Mouse (Mus musculus) neural tube, embryonic 13.5 days (tissue): ENCODE measurements around the gene C1qb. TPM values are rescaled to one million over a fixed set of nuclear protein-coding genes. Genes with fewer than 3 reads are reported as not detected.

Source experiments
- ATAC-seq: fragments of 200-750 bp; cut with Nextera tagmentation; 2 replicates; pipeline ENCODE4 v1.8.0; 2017; ENCODE audit warnings: low read depth, mild to moderate bottlenecking, moderate TSS enrichment, moderate library complexity
- H3K27ac ChIP-seq: fragments of 300-500 bp; sonication (generic); replicated peaks from 2 replicates; pipeline ENCODE4 v1.5.1; 2015; ENCODE audit warnings: moderate library complexity, mild to moderate bottlenecking, inconsistent platforms
- H3K27me3 ChIP-seq: fragments of 300-500 bp; sonication (generic); 2 replicates; pipeline ENCODE4 v1.6.1; 2015; ENCODE audit warnings: mild to moderate bottlenecking, inconsistent platforms
- H3K36me3 ChIP-seq: fragments of 300-500 bp; sonication (generic); 2 replicates; pipeline ENCODE4 v1.6.1; 2015; ENCODE audit warnings: mild to moderate bottlenecking, inconsistent platforms
- H3K4me1 ChIP-seq: fragments of 300-500 bp; sonication (generic); replicated peaks from 2 replicates; pipeline ENCODE4 v1.6.1; 2015; ENCODE audit warnings: inconsistent platforms
- H3K4me2 ChIP-seq: fragments of 300-500 bp; sonication (generic); 2 replicates; pipeline ENCODE4 v1.6.1; 2015; ENCODE audit warnings: inconsistent platforms, mild to moderate bottlenecking, moderate library complexity
- H3K4me3 ChIP-seq: fragments of 300-500 bp; sonication (generic); 2 replicates; pipeline ENCODE4 v1.5.1; 2015; ENCODE audit warnings: mild to moderate bottlenecking, inconsistent platforms
- H3K9ac ChIP-seq: fragments of 300-500 bp; sonication (generic); 2 replicates; pipeline ENCODE4 v1.6.1; 2015; ENCODE audit warnings: moderate library complexity, mild to moderate bottlenecking, inconsistent platforms
- H3K9me3 ChIP-seq: fragments of 300-500 bp; sonication (generic); 2 replicates; pipeline ENCODE4 v1.6.1; 2016; ENCODE audit warnings: inconsistent platforms
- WGBS: fragments of 180-500 bp; shearing (Covaris S2); methylation state at CpG from one replicate; pipeline ENCODE4 v1.1.7; 2015; 5-methylcytosine and 5-hydroxymethylcytosine counted together
- polyA plus RNA-seq: library from polyadenylated mRNA; unstranded; fragments of >200 nt; fragmentation: Nextera tagmentation; extraction: Ambion mirVana; gene quantifications from 2 replicates; pipeline ENCODE4 v1.2.1, GENCODE M21; 2015

C1qb gene
- polyA plus RNA-seq, 1 experiment from 2014 or later, result 50.5 TPM

DNA sequence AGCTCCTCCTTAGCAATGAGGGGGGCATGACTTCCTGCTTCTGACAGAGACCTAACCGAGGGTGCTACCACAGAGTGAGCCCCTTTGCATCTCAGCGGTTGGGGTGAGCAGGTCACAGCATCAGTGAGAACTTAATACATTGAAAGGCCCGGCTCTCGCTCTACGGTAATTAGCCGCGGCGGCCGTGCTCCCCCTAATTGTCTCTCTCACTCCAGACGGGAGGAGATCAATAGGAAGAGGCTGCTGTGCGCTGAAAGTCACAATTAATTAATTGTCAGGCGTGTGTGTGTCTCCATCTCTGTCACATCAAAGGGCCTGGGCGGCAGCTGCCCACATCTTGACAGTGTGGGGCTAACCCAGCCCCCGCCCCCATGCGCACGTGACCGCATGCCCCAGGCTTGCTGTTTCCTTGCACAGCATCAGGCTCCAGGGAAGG lies 25.2 kb upstream of the C1qb start:
- no peak overlapping the region for H3K4me3 ChIP-seq
- peaks cover 45% of the 10 kb centered on the region for H3K27me3 ChIP-seq
- WGBS, result 2% methylated on average over 17 of the region's 17 CpGs

DNA sequence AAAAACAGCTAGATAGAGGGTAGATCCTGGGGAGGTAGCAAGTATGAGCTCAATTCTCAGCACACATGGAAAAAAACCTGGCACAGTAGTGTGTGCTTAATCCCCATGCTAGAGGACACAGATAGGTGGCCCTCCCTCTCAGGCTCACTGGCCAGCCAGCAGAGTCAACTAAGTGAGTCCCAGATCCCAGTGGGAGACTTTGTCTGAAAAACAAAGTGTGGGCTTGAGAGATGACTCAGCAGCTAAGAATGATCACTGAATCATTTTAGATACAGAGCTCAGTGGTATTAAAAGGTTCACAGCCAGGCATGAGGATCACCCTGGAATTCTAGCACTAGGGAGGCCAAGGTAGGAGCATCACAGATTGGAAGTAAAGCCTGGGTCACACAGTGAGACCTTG lies 21.8 kb upstream of the C1qb start:
- ATAC-seq, result no peak
- no peaks in the 10 kb centered on the region for H3K9me3 ChIP-seq
- peaks cover 35% of the 10 kb centered on the region for H3K4me1 ChIP-seq
- no peaks in the 10 kb centered on the region for H3K36me3 ChIP-seq
- H3K27me3 ChIP-seq, result peaks cover 72% of the 10 kb centered on the region
- no peak overlapping the region for H3K9ac ChIP-seq
- no peak overlapping the region for H3K27ac ChIP-seq
- H3K4me3 ChIP-seq, result no peak overlapping the region
- no peak overlapping the region for H3K4me2 ChIP-seq

More for the DNA sequence above, 25.2 kb upstream of the C1qb start:
- H3K4me2 ChIP-seq, result peak overlapping the region; percentile 38
- 0 out of 2 replicates have a peak overlapping the region, but pooled peaks have one; percentile 34 for H3K9ac ChIP-seq
- peaks cover 28% of the 10 kb centered on the region for H3K4me1 ChIP-seq
- 0 out of 2 replicates have a peak overlapping the region, but pooled peaks have one; percentile 13 for H3K27ac ChIP-seq
- peak; percentile 62 for ATAC-seq
- no peaks in the 10 kb centered on the region for H3K36me3 ChIP-seq
- H3K9me3 ChIP-seq, result no peaks in the 10 kb centered on the region

DNA sequence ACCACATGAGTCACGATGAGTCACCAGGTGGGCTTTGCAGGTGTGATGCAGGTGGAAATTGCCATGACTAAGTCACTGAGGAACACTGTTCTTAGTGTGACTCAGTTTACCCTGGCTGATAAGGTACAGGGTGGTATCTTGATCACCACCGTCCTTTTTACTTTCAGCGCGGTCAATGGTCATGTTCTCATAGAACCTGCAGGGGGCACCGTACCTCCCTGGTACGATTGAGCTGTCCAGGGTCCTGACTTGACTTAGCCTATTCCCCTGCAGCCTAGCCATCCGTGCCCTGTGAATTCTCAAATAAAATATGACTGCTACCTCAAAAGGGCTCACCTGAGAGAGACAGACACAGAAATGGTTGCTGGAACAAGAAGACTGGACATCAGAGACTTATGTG lies 21.0 kb upstream of the C1qb start:
- no peaks in the 10 kb centered on the region for H3K36me3 ChIP-seq
- H3K4me3 ChIP-seq, result no peak overlapping the region
- H3K27ac ChIP-seq, result no peak overlapping the region
- H3K9me3 ChIP-seq, result no peaks in the 10 kb centered on the region
- H3K4me1 ChIP-seq, result peaks cover 27% of the 10 kb centered on the region
- ATAC-seq, result no peak
- WGBS, result 10% methylated on average over 7 of the region's 7 CpGs
- no peak overlapping the region for H3K9ac ChIP-seq
- no peak overlapping the region for H3K4me2 ChIP-seq
- H3K27me3 ChIP-seq, result peaks cover 76% of the 10 kb centered on the region

GRCm38 (mm10) chr4:136904767-136905539 lies 19.0 kb upstream of the C1qb start:
- H3K9me3 ChIP-seq, result no peaks in the 10 kb centered on the region
- H3K4me1 ChIP-seq, result peaks cover 12% of the 10 kb centered on the region
- H3K9ac ChIP-seq, result no peak overlapping the region
- ATAC-seq, result peak; percentile 66; the same call in 1 of the 2 replicates
- H3K4me2 ChIP-seq, result peak overlapping the region; percentile 39
- H3K27ac ChIP-seq, result no peak overlapping the region
- H3K4me3 ChIP-seq, result 0 out of 2 replicates have a peak overlapping the region, but pooled peaks have one; percentile 4
- no peaks in the 10 kb centered on the region for H3K36me3 ChIP-seq
- peaks cover 58% of the 10 kb centered on the region for H3K27me3 ChIP-seq
- 3% methylated on average over 23 of the region's 23 CpGs for WGBS

DNA sequence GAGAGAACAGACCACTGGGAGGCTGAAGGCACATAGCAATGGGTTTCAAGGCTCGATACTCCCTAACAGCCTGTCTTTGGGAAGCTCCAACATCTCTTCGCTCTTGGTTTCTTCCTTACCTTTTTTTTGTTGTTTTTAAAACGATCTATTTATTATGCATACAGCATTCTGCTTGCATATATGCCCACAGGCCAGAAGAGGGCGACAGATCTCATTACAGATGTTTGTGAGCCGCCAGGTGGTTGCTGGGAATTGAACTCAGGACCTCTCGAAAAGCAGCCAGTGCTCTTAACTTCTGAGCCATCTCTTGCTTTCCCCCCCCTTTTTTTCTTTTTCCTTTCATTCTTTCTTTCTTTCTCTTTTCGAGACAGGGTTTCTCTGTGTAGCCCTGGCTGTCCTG lies 13.2 kb upstream of the C1qb start:
- Histone ChIP-seq H3K9me3 (no peaks in the 10 kb centered on the region), H3K4me1 (peaks cover 9% of the 10 kb centered on the region), H3K27me3 (peaks cover 46% of the 10 kb centered on the region), H3K4me2 (no peak overlapping the region), H3K27ac (no peak overlapping the region), H3K4me3 (no peak overlapping the region), H3K9ac (no peak overlapping the region), H3K36me3 (no peaks in the 10 kb centered on the region)
- 64% methylated on average over 7 of the region's 7 CpGs for WGBS
- no peak for ATAC-seq

- WGBS, result 83% methylated on average over 9 of the region's 9 CpGs
- no peak within 1 kb of the TSS for H3K4me3 ChIP-seq
- H3K4me1 ChIP-seq, result peaks cover 9% of the 10 kb centered on the region
- no peak within 1 kb of the TSS for H3K27ac ChIP-seq
- ATAC-seq, result no peak
- peaks cover 42% of the 10 kb centered on the region for H3K27me3 ChIP-seq
- H3K4me2 ChIP-seq, result no peak within 1 kb of the TSS
- no peaks in the 10 kb centered on the region for H3K9me3 ChIP-seq
- H3K36me3 ChIP-seq, result no peaks in the 10 kb centered on the region
- H3K9ac ChIP-seq, result no peak within 1 kb of the TSS
These were observed 12.7 kb upstream of the C1qb start, which contains the start of gene C1qa for GRCm38 (mm10) chr4:136898637-136899036. Gene C1qa, minus strand, starts transcription at chr4:136898803.

- Histone ChIP-seq H3K4me3 (no peak overlapping the region), H3K9ac (no peak overlapping the region), H3K4me2 (no peak overlapping the region), H3K27ac (no peak overlapping the region), H3K27me3 (peaks cover 43% of the 10 kb centered on the region), H3K36me3 (no peaks in the 10 kb centered on the region), H3K9me3 (no peaks in the 10 kb centered on the region), H3K4me1 (peaks cover 9% of the 10 kb centered on the region)
- WGBS, result 56% methylated on average over 9 of the region's 9 CpGs
- ATAC-seq, result no peak
These were observed 12.2 kb upstream of the C1qb start for GRCm38 (mm10) chr4:136898084-136898598.

DNA sequence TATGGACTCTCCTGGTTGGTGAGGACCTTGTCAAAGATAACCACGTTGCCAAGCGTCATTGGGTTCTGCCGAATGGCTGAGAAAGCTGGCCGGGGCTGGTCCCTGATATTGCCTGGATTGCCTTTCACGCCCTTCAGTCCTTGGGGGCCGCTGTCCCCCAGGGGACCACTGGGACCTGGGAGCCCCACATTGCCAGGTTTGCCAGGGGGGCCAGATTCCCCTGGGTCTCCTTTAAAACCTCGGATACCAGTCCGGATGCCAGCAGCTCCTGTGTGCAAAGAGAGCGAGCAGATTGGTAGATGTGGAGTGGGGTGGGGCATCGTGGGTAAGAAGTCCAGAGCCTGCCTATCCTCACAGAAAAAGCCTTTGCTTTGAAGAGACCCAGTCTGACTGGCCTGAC lies 10.5 kb upstream of the C1qb start:
- H3K4me3 ChIP-seq, result no peak overlapping the region
- no peak for ATAC-seq
- H3K36me3 ChIP-seq, result no peaks in the 10 kb centered on the region
- no peaks in the 10 kb centered on the region for H3K9me3 ChIP-seq
- H3K9ac ChIP-seq, result no peak overlapping the region
- peaks cover 49% of the 10 kb centered on the region for H3K27me3 ChIP-seq
- H3K4me2 ChIP-seq, result peak overlapping the region; percentile 25; the same call in 1 of the 2 replicates
- H3K27ac ChIP-seq, result no peak overlapping the region
- peaks cover 9% of the 10 kb centered on the region for H3K4me1 ChIP-seq
- WGBS, result 30% methylated on average over 10 of the region's 10 CpGs

- 5% methylated on average over 14 of the region's 15 CpGs for WGBS
- no peak overlapping the region for H3K27ac ChIP-seq
- peaks cover 9% of the 10 kb centered on the region for H3K4me1 ChIP-seq
- H3K27me3 ChIP-seq, result peaks cover 49% of the 10 kb centered on the region
- H3K4me2 ChIP-seq, result peak overlapping the region; percentile 25
- no peak for ATAC-seq
- H3K4me3 ChIP-seq, result no peak overlapping the region
- no peaks in the 10 kb centered on the region for H3K9me3 ChIP-seq
- no peaks in the 10 kb centered on the region for H3K36me3 ChIP-seq
- H3K9ac ChIP-seq, result peak overlapping the region; percentile 43; the same call in 1 of the 2 replicates
These were observed 9.9 kb upstream of the C1qb start for GRCm38 (mm10) chr4:136895861-136896260.

DNA sequence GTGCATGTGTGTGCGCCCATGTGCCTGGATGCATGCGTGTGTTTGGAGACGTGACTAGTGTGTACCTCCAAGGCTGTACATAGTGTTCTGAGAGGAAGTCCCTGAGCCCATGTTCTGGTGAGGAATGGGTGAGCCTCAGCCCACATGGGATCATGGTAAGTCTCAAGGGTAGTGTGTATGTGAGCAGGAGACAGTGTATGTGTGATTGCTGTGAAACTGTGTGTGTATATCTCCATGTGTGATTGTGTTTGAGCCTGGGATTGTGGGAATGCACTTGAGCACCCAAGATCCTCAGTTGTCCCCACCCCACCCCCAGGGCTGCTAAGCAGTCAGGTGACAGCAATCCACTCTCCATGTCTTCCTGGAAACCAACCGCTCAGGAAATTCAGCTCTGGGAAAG lies 8.8 kb upstream of the C1qb start:
- Histone ChIP-seq H3K4me2 (no peak overlapping the region), H3K4me3 (no peak overlapping the region), H3K9me3 (no peaks in the 10 kb centered on the region), H3K36me3 (no peaks in the 10 kb centered on the region), H3K27ac (no peak overlapping the region), H3K4me1 (peaks cover 9% of the 10 kb centered on the region), H3K9ac (no peak overlapping the region), H3K27me3 (peaks cover 49% of the 10 kb centered on the region)
- WGBS, result 75% methylated on average over 4 of the region's 4 CpGs
- ATAC-seq, result no peak

- Histone ChIP-seq H3K4me1 (peaks cover 9% of the 10 kb centered on the region), H3K36me3 (no peaks in the 10 kb centered on the region), H3K4me3 (no peak overlapping the region), H3K4me2 (no peak overlapping the region), H3K27ac (no peak overlapping the region), H3K9ac (no peak overlapping the region), H3K9me3 (no peaks in the 10 kb centered on the region), H3K27me3 (peaks cover 49% of the 10 kb centered on the region)
- peak; percentile 92 for ATAC-seq
- WGBS, result 5% methylated on average over 9 of the region's 9 CpGs
These were observed 7.9 kb upstream of the C1qb start for GRCm38 (mm10) chr4:136893691-136894543.

- no peak within 1 kb of the TSS for H3K9ac ChIP-seq
- WGBS, result 64% methylated on average over 5 of the region's 5 CpGs
- H3K4me1 ChIP-seq, result peaks cover 9% of the 10 kb centered on the region
These were observed 6.8 kb upstream of the C1qb start, which contains the start of gene C1qc for GRCm38 (mm10) chr4:136892811-136893210. Gene C1qc, minus strand, starts transcription at chr4:136893065.

More at GRCm38 (mm10) chr4:136892811-136893210, 6.8 kb upstream of the C1qb start, which contains the start of gene C1qc:
- Histone ChIP-seq H3K27ac (no peak within 1 kb of the TSS), H3K9me3 (no peaks in the 10 kb centered on the region), H3K4me2 (no peak within 1 kb of the TSS), H3K27me3 (peaks cover 49% of the 10 kb centered on the region), H3K36me3 (no peaks in the 10 kb centered on the region), H3K4me3 (no peak within 1 kb of the TSS)
- no peak for ATAC-seq
